ENCODE assay signal across 8 mouse cellular contexts in genomic region chr17:34120180-34120723, GRCm38 (mm10). TPM values are rescaled to one million over a fixed set of nuclear protein-coding genes. Genes with fewer than 3 reads are reported as not detected.
DNase-seq lines count a peak whose midpoint lies in the region; ATAC-seq and TF ChIP-seq lines count a peak whose summit lies in the region.

No protein-coding gene starts in this region.

- peaks cover 78% of the 10 kb centered on the region for H3K79me2 ChIP-seq in macrophage (ENCODE audit: inconsistent target)

- no peaks in the 10 kb centered on the region for H3K27me3 ChIP-seq in hindbrain, embryonic 14.5 days (ENCODE audit: control insufficient read depth, insufficient read depth, low read length)

- DNase-seq in Muller cell, postnatal 12 days (ENCODE audit: inconsistent ontology term), result peak; percentile 96
- peak; percentile 97 to 98 for DNase-seq in cerebellum, postnatal 10 days
- DNase-seq in frontal cortex, postnatal 25 days (ENCODE audit: low spot score in 2 of 2), result peak; percentile 72 to 80
- DNase-seq in hindbrain, embryonic 14.5 days (ENCODE audit: low spot score), result peak; percentile 81
- DNase-seq in left cerebral cortex, adult 2 months (ENCODE audit: extremely low spot score in 1 of 2, low spot score in 2 of 2), result peak; percentile 84 to 88
- peak; percentile 95 for DNase-seq in right cerebral cortex, postnatal 10 days (ENCODE audit: low spot score in 2 of 2)
- DNase-seq in urinary bladder, postnatal 10 days (ENCODE audit: low spot score), result peak; percentile 78

- H3K9ac ChIP-seq in hindbrain, embryonic 14.5 days, result peak overlapping the region; percentile 90

- peak overlapping the region; percentile 100 for H3K27ac ChIP-seq in hindbrain, embryonic 14.5 days
- peak overlapping the region; percentile 100 for H3K27ac ChIP-seq in left cerebral cortex, adult 2 months
- peak overlapping the region; percentile 100 for H3K27ac ChIP-seq in macrophage

- peaks cover 27% of the 10 kb centered on the region for H3K4me1 ChIP-seq in hindbrain, embryonic 14.5 days (replicated peaks; ENCODE audit: control insufficient read depth, insufficient read depth, low read length)

- TF ChIP-seq CTCF in left cerebral cortex, adult 2 months (IDR thresholded peaks at IDR 0.05), result no peak

- 0 out of 2 replicates have a peak, but pooled peaks have one; percentile 3 for ATAC-seq in hindbrain, embryonic 14.5 days (ENCODE audit: low FRiP score)

- no peaks in the 10 kb centered on the region for H3K9me3 ChIP-seq in hindbrain, embryonic 14.5 days (ENCODE audit: control insufficient read depth, low read length)

- H3K36me3 ChIP-seq in hindbrain, embryonic 14.5 days (replicated peaks; ENCODE audit: control insufficient read depth, insufficient read depth), result peaks cover 36% of the 10 kb centered on the region
- peaks cover 16% of the 10 kb centered on the region for H3K36me3 ChIP-seq in macrophage (ENCODE audit: inconsistent target)

- peak overlapping the region; percentile 88 for H3K4me3 ChIP-seq in hindbrain, embryonic 14.5 days (replicated peaks; ENCODE audit: low read length)
- peak overlapping the region; percentile 81 for H3K4me3 ChIP-seq in left cerebral cortex, adult 2 months
- H3K4me3 ChIP-seq in macrophage (ENCODE audit: inconsistent target), result peak overlapping the region; percentile 84

- H3K4me2 ChIP-seq in hindbrain, embryonic 14.5 days (replicated peaks), result peak overlapping the region; percentile 94

- intact Hi-C loops in left cerebral cortex, adult 2 months (cut with DNase I), result loop anchor here (5.0 to 10.0 kb wide), 2 partner anchors 467 to 775 kb away; partner anchors contain the start of genes C2, Ehmt2 and Gpsm3

- under 1% methylated on average over 39 of the region's 42 CpGs for WGBS in hindbrain, embryonic 14.5 days
- WGBS in macrophage (ENCODE audit: missing documents), result 0% methylated on average over 25 of the region's 42 CpGs

RNA-seq across cellular contexts. Expression of gene H2-DMa, which starts 0.9 kb away (rescaled TPM):
- 19.2 and 20.2 TPM in 2 replicates for polyA plus RNA-seq in hindbrain, embryonic 14.5 days (2014; fragmentation: Nextera tagmentation; extraction: Ambion mirVana)
- 10 to 100 TPM; 23.3 to 28.2 TPM for total RNA-seq in left cerebral cortex, adult 2 months (2021)
- 10 to 100 TPM; 26.4 to 64.6 (median 44.4) TPM for total RNA-seq in macrophage (2018; cell fraction: chromatin; rRNA removed)
- total RNA-seq in macrophage (2018; cell fraction: cytosol; rRNA removed), result 10 to 100 TPM; 21.2 to 68.5 (median 39.5) TPM
- total RNA-seq in macrophage (2018; cell fraction: nucleus; rRNA removed), result 100 to 1,000 TPM in 6 of 26 experiments, 10 to 100 TPM in 20; 42.2 to 142 (median 72.5) TPM
- polyA plus RNA-seq in macrophage (2018), result 19.1 to 57.0 TPM (median 47.3 TPM) in 3 replicates

RNA-seq across cellular contexts. Expression of gene Brd2, which starts 2.2 kb away (rescaled TPM):
- polyA plus RNA-seq in hindbrain, embryonic 14.5 days (2014; fragmentation: Nextera tagmentation; extraction: Ambion mirVana), result 133 and 136 TPM in 2 replicates
- total RNA-seq in left cerebral cortex, adult 2 months (2021), result 100 to 1,000 TPM; 177 to 179 TPM
- total RNA-seq in macrophage (2018; cell fraction: chromatin; rRNA removed), result 1,000 to 10,000 TPM in 10 of 26 experiments, 100 to 1,000 TPM in 16; 551 to 1,905 (median 901) TPM
- 100 to 1,000 TPM; 172 to 417 (median 260) TPM for total RNA-seq in macrophage (2018; cell fraction: cytosol; rRNA removed)
- 1,000 to 10,000 TPM in 5 of 26 experiments, 100 to 1,000 TPM in 21; 415 to 1,213 (median 670) TPM for total RNA-seq in macrophage (2018; cell fraction: nucleus; rRNA removed)
- polyA plus RNA-seq in macrophage (2018), result 130 to 435 TPM (median 155 TPM) in 3 replicates

RNA-seq across cellular contexts. Expression of gene H2-DMb2, which starts 22.9 kb away (rescaled TPM):
- polyA plus RNA-seq in hindbrain, embryonic 14.5 days (2014; fragmentation: Nextera tagmentation; extraction: Ambion mirVana), result 0.16 TPM in 1 of 2 replicates, not detected in the other
- under 1 TPM; 0.56 to 0.59 TPM for total RNA-seq in left cerebral cortex, adult 2 months (2021)
- 1 to 10 TPM in 14 of 26 experiments, under 1 TPM in 3, not detected in 9; 0.70 to 4.6 (median 1.7) TPM for total RNA-seq in macrophage (2018; cell fraction: chromatin; rRNA removed)
- total RNA-seq in macrophage (2018; cell fraction: cytosol; rRNA removed), result 1 to 10 TPM in 25 of 26 experiments, under 1 TPM in 1; 0.99 to 2.2 (median 1.5) TPM
- total RNA-seq in macrophage (2018; cell fraction: nucleus; rRNA removed), result 1 to 10 TPM in 14 of 26 experiments, under 1 TPM in 9, not detected in 3; 0.40 to 3.0 (median 1.3) TPM
- 1.2 to 2.2 TPM (median 1.8 TPM) in 3 replicates for polyA plus RNA-seq in macrophage (2018)

RNA-seq across cellular contexts. Expression of gene H2-Oa, which starts 28.1 kb away (rescaled TPM):
- 0.29 TPM in 1 of 2 replicates, not detected in the other for polyA plus RNA-seq in hindbrain, embryonic 14.5 days (2014; fragmentation: Nextera tagmentation; extraction: Ambion mirVana)
- total RNA-seq in left cerebral cortex, adult 2 months (2021), result under 1 TPM in 1 of 2 experiments, not detected in 1; 0.47 TPM
- total RNA-seq in macrophage (2018; cell fraction: chromatin; rRNA removed), result under 1 TPM in 3 of 26 experiments, not detected in 23; 0.59 to 0.91 (median 0.63) TPM
- total RNA-seq in macrophage (2018; cell fraction: cytosol; rRNA removed), result 1 to 10 TPM in 6 of 26 experiments, under 1 TPM in 20; 0.36 to 1.5 (median 0.80) TPM
- 1 to 10 TPM in 8 of 26 experiments, under 1 TPM in 9, not detected in 9; 0.58 to 1.5 (median 0.87) TPM for total RNA-seq in macrophage (2018; cell fraction: nucleus; rRNA removed)
- polyA plus RNA-seq in macrophage (2018), result 0.25 to 1.4 TPM (median 0.62 TPM) in 3 replicates

RNA-seq across cellular contexts. Expression of gene H2-DMb1, which starts 32.6 kb away (rescaled TPM):
- polyA plus RNA-seq in hindbrain, embryonic 14.5 days (2014; fragmentation: Nextera tagmentation; extraction: Ambion mirVana), result 0.72 and 0.76 TPM in 2 replicates
- total RNA-seq in left cerebral cortex, adult 2 months (2021), result 1 to 10 TPM; 1.1 to 1.7 TPM
- total RNA-seq in macrophage (2018; cell fraction: chromatin; rRNA removed), result 10 to 100 TPM in 8 of 26 experiments, 1 to 10 TPM in 18; 1.2 to 20.1 (median 8.1) TPM
- total RNA-seq in macrophage (2018; cell fraction: cytosol; rRNA removed), result 10 to 100 TPM; 27.0 to 79.7 (median 49.7) TPM
- 10 to 100 TPM; 11.2 to 50.6 (median 30.8) TPM for total RNA-seq in macrophage (2018; cell fraction: nucleus; rRNA removed)
- polyA plus RNA-seq in macrophage (2018), result 26.4 to 54.6 TPM (median 34.2 TPM) in 3 replicates

Comparison
In these comparisons a context has a peak if more than half of its experiments do, and no peak if none do; other contexts are left out.
1. Peak in every context shown above with its lines: DNase-seq, ATAC-seq, H3K4me3 ChIP-seq and H3K27ac ChIP-seq.